Mouse (Mus musculus) heart, postnatal 0 days (tissue): ENCODE results near the gene Susd1.

ENCODE experiments used
- CTCF ChIP-seq: IDR thresholded peaks from 2 replicates; pipeline ENCODE4 v1.5.1; 2016; ENCODE audit warnings: antibody characterized with exemption, control low read depth, low read depth
- EP300 ChIP-seq: IDR thresholded peaks from 2 replicates; pipeline ENCODE4 v1.6.1; 2016; ENCODE audit warnings: antibody characterized with exemption, low read depth

DNA sequence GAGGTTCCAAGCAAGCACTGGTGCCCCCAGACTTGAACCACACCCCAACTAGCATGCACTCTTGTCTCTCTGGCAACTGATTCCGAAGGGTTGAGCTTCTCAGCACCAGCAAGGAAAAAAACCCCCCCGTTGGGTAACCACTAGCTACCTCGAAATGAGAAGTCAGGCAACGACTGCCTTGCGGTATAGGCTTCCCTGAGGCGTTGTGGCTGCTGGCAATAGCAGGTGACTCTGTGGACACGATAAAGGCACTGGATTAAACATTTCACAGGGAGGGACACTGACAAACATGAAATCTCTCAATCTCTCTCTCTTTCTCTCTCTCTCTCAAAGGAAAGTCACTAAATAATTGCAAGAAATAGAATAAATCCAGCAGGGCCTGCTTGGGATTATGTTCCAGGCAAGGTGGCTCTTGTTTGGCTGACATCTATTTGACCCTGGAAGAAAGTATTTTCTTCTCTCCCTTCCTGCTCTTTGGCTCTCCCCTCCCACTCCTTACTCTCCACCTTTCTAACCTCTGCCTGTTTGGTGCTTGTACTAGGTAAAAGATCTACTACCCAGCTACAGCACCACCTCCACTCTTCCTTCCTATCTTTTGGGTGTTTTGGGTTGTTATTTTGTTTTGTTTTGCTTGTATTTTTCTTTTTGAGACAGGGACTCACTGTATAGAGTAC lies 17.6 kb downstream of the Susd1 start:
- TF ChIP-seq CTCF (no peak), EP300 (no peak)
